Mouse (Mus musculus): ENCODE measurements at regions not wholly inside any gene's neighbourhood (a gene's known extent, or its start where the extent isn't known, plus 50 kb on each side); places are given as distances from the start of the nearest gene placed in this dataset.

GRCm38 (mm10) chr8:90046779-90047178 is 301.4 kb downstream of the Tox3 start:
- TF ChIP-seq CTCF (conservative IDR thresholded peaks at IDR 0.05; ENCODE audit: low read length) (no peak), NANOG (IDR thresholded peaks at IDR 0.05; ENCODE audit: borderline replicate concordance, low read length) (no peak)

All from E14TG2a.4 (cell line).